Mouse (Mus musculus) C2C12 (cell line): ENCODE results near the gene Gm10320. TPM values are rescaled to one million over a fixed set of nuclear protein-coding genes. Genes with fewer than 3 reads are reported as not detected.

Experiments
- H3K27me3 ChIP-seq: one replicate; pipeline ENCODE4 v1.6.1; 2011; ENCODE audit not compliant: control insufficient read depth, insufficient read depth, insufficient read length
- H3K36me3 ChIP-seq: one replicate; pipeline ENCODE4 v1.6.1; 2011; ENCODE audit not compliant: control insufficient read depth, insufficient read depth
- H3K4me3 ChIP-seq: one replicate; pipeline ENCODE4 v1.5.1; 2011; ENCODE audit warnings: mild to moderate bottlenecking, control low read depth; ENCODE audit not compliant: poor library complexity, insufficient read depth, severe bottlenecking
- H3K79me2 ChIP-seq: one replicate; pipeline ENCODE4 v1.6.1; 2011; ENCODE audit not compliant: control insufficient read depth, insufficient read depth
- H3K79me3 ChIP-seq: one replicate; pipeline ENCODE4 v1.6.1; 2011; ENCODE audit warnings: low read depth, control low read depth
- H3ac ChIP-seq: one replicate; pipeline ENCODE3; 2011; ENCODE audit warnings: low read depth; ENCODE audit not compliant: control insufficient read depth, insufficient read length
- CEBPB ChIP-seq: IDR thresholded peaks from one replicate; pipeline ENCODE4 v1.6.1; 2011; ENCODE audit warnings: low read depth, mild to moderate bottlenecking, control low read depth, moderate library complexity
- CTCF ChIP-seq: IDR thresholded peaks from one replicate; pipeline ENCODE4 v1.5.1; 2011; ENCODE audit not compliant: control insufficient read depth, insufficient read depth, insufficient read length
- FOSL1 ChIP-seq: IDR thresholded peaks from one replicate; pipeline ENCODE4 v1.8.0; 2011; ENCODE audit warnings: mild to moderate bottlenecking, low read length; ENCODE audit not compliant: poor library complexity, insufficient read depth, severe bottlenecking
- MAX ChIP-seq: IDR thresholded peaks from one replicate; pipeline ENCODE4 v1.6.1; 2011; ENCODE audit warnings: mild to moderate bottlenecking, control low read depth
- MYOD1 ChIP-seq: IDR thresholded peaks from one replicate; pipeline ENCODE4 v1.6.1; 2011; ENCODE audit warnings: low read depth; ENCODE audit not compliant: control insufficient read depth, insufficient read length
- MYOG ChIP-seq: IDR thresholded peaks from one replicate; pipeline ENCODE4 v1.6.1; 2011; ENCODE audit not compliant: control insufficient read depth, insufficient read length; ENCODE audit errors: extremely low read depth
- USF1 ChIP-seq: IDR thresholded peaks from one replicate; pipeline ENCODE4 v1.6.1; 2011; ENCODE audit warnings: low read depth, mild to moderate bottlenecking, control low read depth, moderate library complexity
- polyA plus RNA-seq: library from polyadenylated mRNA; unstranded; fragments of >200 nt; fragmentation: generic; extraction: Trizol; gene quantifications from one replicate; pipeline ENCODE4 v1.2.1, GENCODE M21; 2012; ENCODE audit warnings: missing spikeins

Gene Gm10320
- polyA plus RNA-seq, 1 experiment, result 1.8 TPM

GRCm38 (mm10) chr13:98454224-98454967, 37.4 kb downstream of the Gm10320 start:
- H3K4me3 ChIP-seq, result no peak overlapping the region
- H3K79me2 ChIP-seq, result no peaks in the 10 kb centered on the region
- no peak overlapping the region for H3ac ChIP-seq
- H3K36me3 ChIP-seq, result no peaks in the 10 kb centered on the region
- no peaks in the 10 kb centered on the region for H3K79me3 ChIP-seq
- H3K27me3 ChIP-seq, result no peaks in the 10 kb centered on the region
- no peak for TF ChIP-seq CEBPB
- no peak for TF ChIP-seq USF1
- no peak for TF ChIP-seq MYOD1
- no peak for TF ChIP-seq MYOG
- no peak for TF ChIP-seq FOSL1
- TF ChIP-seq CTCF, result no peak
- TF ChIP-seq MAX, result no peak

DNA sequence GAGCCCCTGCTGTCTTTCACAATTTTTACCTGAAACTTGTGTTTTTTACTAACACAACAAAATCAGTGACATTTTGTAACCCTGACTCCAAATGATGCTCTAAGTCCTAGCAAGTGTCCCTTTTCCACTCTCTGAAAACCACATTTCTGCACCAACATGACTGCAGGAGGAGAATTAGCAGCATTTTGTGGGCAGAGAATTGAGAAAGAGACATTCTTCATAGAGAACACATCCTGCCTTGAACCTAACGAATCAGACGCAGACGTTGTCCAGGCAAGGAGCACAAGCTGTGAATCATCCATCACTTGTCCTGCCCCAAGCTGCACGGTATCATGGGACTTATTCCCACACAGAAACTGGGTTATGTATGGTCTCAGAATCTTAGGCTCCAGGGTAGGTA, 38.7 kb downstream of the Gm10320 start:
- no peaks in the 10 kb centered on the region for H3K79me3 ChIP-seq
- H3K36me3 ChIP-seq, result no peaks in the 10 kb centered on the region
- H3K4me3 ChIP-seq, result no peak overlapping the region
- H3ac ChIP-seq, result no peak overlapping the region
- TF ChIP-seq MAX (no peak), MYOG (no peak), CEBPB (peak; percentile 52), CTCF (no peak), FOSL1 (no peak), MYOD1 (no peak)
- no peaks in the 10 kb centered on the region for H3K27me3 ChIP-seq
- H3K79me2 ChIP-seq, result no peaks in the 10 kb centered on the region

GRCm38 (mm10) chr13:98448696-98449095, 43.1 kb downstream of the Gm10320 start:
- H3K4me3 ChIP-seq, result no peak overlapping the region
- TF ChIP-seq CEBPB (no peak), MYOG (no peak), FOSL1 (no peak), CTCF (no peak), MAX (no peak), MYOD1 (no peak), USF1 (no peak)
- peaks cover 13% of the 10 kb centered on the region for H3K27me3 ChIP-seq
- no peaks in the 10 kb centered on the region for H3K79me3 ChIP-seq
- no peak overlapping the region for H3ac ChIP-seq
- H3K36me3 ChIP-seq, result no peaks in the 10 kb centered on the region
- H3K79me2 ChIP-seq, result no peaks in the 10 kb centered on the region

DNA sequence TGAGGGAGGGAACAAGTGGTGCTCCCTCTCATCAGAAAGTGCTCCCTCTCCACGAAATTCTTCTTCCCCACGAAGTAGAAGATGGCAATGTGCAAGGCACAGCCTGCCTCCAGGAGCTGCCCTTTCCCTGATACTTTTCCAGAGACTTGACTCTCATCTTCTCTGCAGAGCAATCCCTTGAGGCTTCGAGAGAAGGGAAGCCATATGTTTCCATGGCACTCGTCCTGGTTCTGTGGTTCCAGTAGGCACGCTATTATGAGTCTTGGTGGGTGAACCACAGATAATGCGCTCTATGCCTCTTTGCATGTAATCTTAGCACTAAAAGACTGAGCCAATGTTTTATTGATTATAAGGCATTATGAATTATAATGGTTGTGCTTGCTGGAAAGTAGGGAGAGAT, 44.1 kb downstream of the Gm10320 start:
- Histone ChIP-seq H3K36me3 (no peaks in the 10 kb centered on the region), H3K4me3 (no peak overlapping the region), H3K79me2 (no peaks in the 10 kb centered on the region), H3K27me3 (peaks cover 13% of the 10 kb centered on the region), H3K79me3 (no peaks in the 10 kb centered on the region), H3ac (no peak overlapping the region)
- TF ChIP-seq USF1 (no peak), CEBPB (no peak), MYOG (no peak), FOSL1 (no peak), MAX (no peak), MYOD1 (no peak), CTCF (no peak)

GRCm38 (mm10) chr13:98445391-98446125, 46.2 kb downstream of the Gm10320 start:
- H3ac ChIP-seq, result no peak overlapping the region
- peaks cover 13% of the 10 kb centered on the region for H3K27me3 ChIP-seq
- no peak overlapping the region for H3K4me3 ChIP-seq
- H3K79me2 ChIP-seq, result no peaks in the 10 kb centered on the region
- TF ChIP-seq CEBPB (no peak), MYOG (no peak), FOSL1 (no peak), MYOD1 (no peak), MAX (no peak), CTCF (no peak), USF1 (no peak)
- no peaks in the 10 kb centered on the region for H3K79me3 ChIP-seq
- H3K36me3 ChIP-seq, result no peaks in the 10 kb centered on the region

- no peak for TF ChIP-seq MYOG
- TF ChIP-seq FOSL1, result no peak
- TF ChIP-seq CEBPB, result no peak
- no peak for TF ChIP-seq MYOD1
- TF ChIP-seq USF1, result no peak
- no peak overlapping the region for H3K4me3 ChIP-seq
Measured at GRCm38 (mm10) chr13:98441001-98441400, 50.8 kb downstream of the Gm10320 start.

More at GRCm38 (mm10) chr13:98441001-98441400, 50.8 kb downstream of the Gm10320 start:
- H3K79me3 ChIP-seq, result no peaks in the 10 kb centered on the region
- H3K27me3 ChIP-seq, result peaks cover 3% of the 10 kb centered on the region
- H3ac ChIP-seq, result no peak overlapping the region
- H3K79me2 ChIP-seq, result no peaks in the 10 kb centered on the region
- no peaks in the 10 kb centered on the region for H3K36me3 ChIP-seq
